Mouse (Mus musculus): ENCODE measurements around the gene Zbtb3. TPM values are rescaled to one million over a fixed set of nuclear protein-coding genes. Genes with fewer than 3 reads are reported as not detected.

Zbtb3 gene
- total and polyA plus RNA-seq, 3 experiments: 1.2 to 2.5 (median 2.2) TPM

DNA sequence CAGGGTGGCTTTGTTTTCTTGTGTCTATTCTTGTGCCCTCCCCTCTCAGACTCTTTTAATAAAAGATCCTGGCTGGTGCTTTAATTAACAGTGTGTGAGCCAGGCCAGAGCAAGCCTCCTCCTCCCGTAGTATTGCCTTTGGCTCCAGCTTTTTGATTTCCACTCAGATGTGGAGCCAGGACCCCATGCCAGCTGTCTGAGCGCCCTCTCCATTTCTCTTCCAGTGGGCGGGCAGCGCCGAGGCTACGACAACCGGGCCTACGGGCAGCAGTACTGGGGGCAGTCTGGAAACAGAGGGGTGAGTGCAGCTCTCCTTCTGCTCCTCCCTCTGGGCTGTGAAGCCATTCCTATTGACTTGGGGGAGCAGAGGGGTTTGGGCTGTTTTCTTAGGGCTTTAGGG is 28.3 kb downstream of the Zbtb3 start:
- Histone ChIP-seq H3K36me3 (replicated peaks in 1 of 2; ENCODE audit: control insufficient read depth in 1 of 2, insufficient read depth in 1 of 2, low read length in 1 of 2) (peaks cover 79 to 96% of the 10 kb centered on the region in 2 experiments), H3K27ac (ENCODE audit: insufficient read depth, low read depth) (no peak overlapping the region), H3K27me3 (replicated peaks) (no peaks in the 10 kb centered on the region), H3K4me3 (replicated peaks in 1 of 3; ENCODE audit: low read depth in 2 of 3, low read length in 2 of 3, poor library complexity in 1 of 3) (no peak overlapping the region), H3K4me1 (ENCODE audit: control insufficient read depth in 1 of 2, insufficient read depth in 2 of 2) (peaks cover 0 to 4% of the 10 kb centered on the region in 2 experiments; a peak in 2 of 4 replicates), H3K9me3 (replicated peaks; ENCODE audit: low read length) (no peaks in the 10 kb centered on the region), H3K79me2 (replicated peaks; ENCODE audit: control insufficient read depth, extremely low read depth, insufficient read depth, poor library complexity, severe bottlenecking) (peaks cover 15% of the 10 kb centered on the region), H3K9ac (ENCODE audit: insufficient read depth, low read depth) (no peak overlapping the region), H3K4me2 (ENCODE audit: insufficient read depth, low read depth, poor library complexity, severe bottlenecking) (no peak overlapping the region)
- TF ChIP-seq PAX5 (IDR thresholded peaks at IDR 0.05; ENCODE audit: low read length): no peak
- TF ChIP-seq SMC3 (IDR thresholded peaks at IDR 0.05; ENCODE audit: low read depth, low read length): no peak
- no peak for TF ChIP-seq ZKSCAN1 (IDR thresholded peaks at IDR 0.05; ENCODE audit: borderline replicate concordance, low read depth, low read length)
- no peak for TF ChIP-seq NRF1 (IDR thresholded peaks at IDR 0.05; ENCODE audit: low read depth, low read length)
- no peak for TF ChIP-seq ZMIZ1 (IDR thresholded peaks at IDR 0.05; ENCODE audit: low read depth, low read length)
- no peak for TF ChIP-seq MYC (IDR thresholded peaks at IDR 0.05; ENCODE audit: low read depth, low read length)
- TF ChIP-seq MAFK (IDR thresholded peaks at IDR 0.05; ENCODE audit: insufficient replicate concordance, low read length): no peak
- TF ChIP-seq JUND (conservative IDR thresholded peaks at IDR 0.05; ENCODE audit: low read depth, low read length): no peak
- TF ChIP-seq ZNF384 (IDR thresholded peaks at IDR 0.05; ENCODE audit: low read depth, low read length): no peak
- TF ChIP-seq MAZ (IDR thresholded peaks at IDR 0.05; ENCODE audit: low read depth, low read length): no peak
- no peak for TF ChIP-seq CTCF (conservative IDR thresholded peaks at IDR 0.05 in 1 of 2, IDR thresholded peaks at IDR 0.05 in 1 of 2; ENCODE audit: low read depth in 2 of 2, low read length in 2 of 2)
- no peak for DNase-seq (ENCODE audit: extremely low read depth)
- in situ Hi-C loops (cut with MboI; ENCODE audit: low pct_ligation_motif_present, low pct_unique_long_range_greater_than_20kb, low sequenced_read_pairs): loop anchor here (25.0 kb wide), 1 partner anchor 1032 kb away; no protein-coding TSS in a partner anchor
- dilution Hi-C loops (cut with MboI; ENCODE audit: extremely low pct_ligation_motif_present, extremely low pct_unique_long_range_greater_than_20kb, low sequenced_read_pairs): no loop called here

GRCm38 (mm10) chr19:8831262-8831661 is 28.9 kb downstream of the Zbtb3 start:
- dilution Hi-C loops (cut with MboI; ENCODE audit: extremely low pct_ligation_motif_present, extremely low pct_unique_long_range_greater_than_20kb, low sequenced_read_pairs): no loop called here
- H3K36me3 ChIP-seq (replicated peaks in 1 of 2; ENCODE audit: control insufficient read depth in 1 of 2, insufficient read depth in 1 of 2, low read length in 1 of 2): peaks cover 76 to 96% of the 10 kb centered on the region in 2 experiments
- no peak overlapping the region for H3K4me3 ChIP-seq (replicated peaks in 1 of 3; ENCODE audit: low read depth in 2 of 3, low read length in 2 of 3, poor library complexity in 1 of 3)
- no peak for DNase-seq (ENCODE audit: extremely low read depth)
- no peak for TF ChIP-seq ZNF384 (IDR thresholded peaks at IDR 0.05; ENCODE audit: low read depth, low read length)
- TF ChIP-seq RAD21 (IDR thresholded peaks at IDR 0.05; ENCODE audit: low read depth, low read length): no peak
- no peak for TF ChIP-seq KAT2A (IDR thresholded peaks at IDR 0.05; ENCODE audit: insufficient replicate concordance, low read length)
- TF ChIP-seq JUN (IDR thresholded peaks at IDR 0.05; ENCODE audit: insufficient read depth, low read depth, low read length): no peak
- no peaks in the 10 kb centered on the region for H3K9me3 ChIP-seq (replicated peaks; ENCODE audit: low read length)
- H3K9ac ChIP-seq (ENCODE audit: insufficient read depth, low read depth): no peak overlapping the region
- no peak overlapping the region for H3K27ac ChIP-seq (ENCODE audit: insufficient read depth, low read depth)
- H3K27me3 ChIP-seq (replicated peaks): no peaks in the 10 kb centered on the region
- H3K79me2 ChIP-seq (replicated peaks; ENCODE audit: control insufficient read depth, extremely low read depth, insufficient read depth, poor library complexity, severe bottlenecking): peaks cover 12% of the 10 kb centered on the region
- no peak overlapping the region for H3K4me2 ChIP-seq (ENCODE audit: insufficient read depth, low read depth, poor library complexity, severe bottlenecking)
- H3K4me1 ChIP-seq (ENCODE audit: control insufficient read depth in 1 of 2, insufficient read depth in 2 of 2): peaks cover 0 to 7% of the 10 kb centered on the region in 2 experiments; a peak in 2 of 4 replicates
- in situ Hi-C loops (cut with MboI; ENCODE audit: low pct_ligation_motif_present, low pct_unique_long_range_greater_than_20kb, low sequenced_read_pairs): loop anchor here (25.0 kb wide), 1 partner anchor 1031 kb away; no protein-coding TSS in a partner anchor
